Mouse (Mus musculus) liver, embryonic 15.5 days (tissue): ENCODE measurements at regions not wholly inside any gene's neighbourhood (a gene's known extent, or its start where the extent isn't known, plus 50 kb on each side); places are given as distances from the start of the nearest gene placed in this dataset.

Experiments
- ATAC-seq: fragments of 200-750 bp; cut with Nextera tagmentation; 2 replicates; pipeline ENCODE4 v1.8.0; 2017; ENCODE audit warnings: moderate number of reproducible peaks, mild to moderate bottlenecking, moderate library complexity; ENCODE audit not compliant: insufficient read depth
- H3K27ac ChIP-seq: fragments of 300-500 bp; sonication (generic); replicated peaks from 2 replicates; pipeline ENCODE4 v1.5.1; 2015; ENCODE audit warnings: mild to moderate bottlenecking, inconsistent platforms
- H3K27me3 ChIP-seq: fragments of 300-500 bp; sonication (generic); 2 replicates; pipeline ENCODE4 v1.6.1; 2015; ENCODE audit warnings: mild to moderate bottlenecking, inconsistent platforms
- H3K36me3 ChIP-seq: fragments of 300-500 bp; sonication (generic); replicated peaks from 2 replicates; pipeline ENCODE4 v1.6.1; 2015; ENCODE audit warnings: moderate library complexity, mild to moderate bottlenecking, inconsistent platforms
- H3K4me1 ChIP-seq: fragments of 300-500 bp; sonication (generic); replicated peaks from 2 replicates; pipeline ENCODE4 v1.6.1; 2015; ENCODE audit warnings: inconsistent platforms
- H3K4me2 ChIP-seq: fragments of 300-500 bp; sonication (generic); 2 replicates; pipeline ENCODE4 v1.6.1; 2015; ENCODE audit warnings: moderate library complexity, mild to moderate bottlenecking, inconsistent platforms
- H3K4me3 ChIP-seq: fragments of 300-500 bp; sonication (generic); replicated peaks from 2 replicates; pipeline ENCODE4 v1.5.1; 2015; ENCODE audit warnings: mild to moderate bottlenecking, inconsistent platforms
- H3K9ac ChIP-seq: fragments of 300-500 bp; sonication (generic); 2 replicates; pipeline ENCODE4 v1.6.1; 2015; ENCODE audit warnings: moderate library complexity, mild to moderate bottlenecking, inconsistent platforms
- H3K9me3 ChIP-seq: fragments of 300-500 bp; sonication (generic); replicated peaks from 2 replicates; pipeline ENCODE4 v1.6.1; 2016; ENCODE audit warnings: inconsistent platforms
- WGBS: fragments of 180-500 bp; shearing (Covaris S2); methylation state at CpG from one replicate; pipeline ENCODE4 v1.1.7; 2015; ENCODE audit warnings: mixed read lengths; ENCODE audit not compliant: insufficient replicate concordance; 5-methylcytosine and 5-hydroxymethylcytosine counted together

DNA sequence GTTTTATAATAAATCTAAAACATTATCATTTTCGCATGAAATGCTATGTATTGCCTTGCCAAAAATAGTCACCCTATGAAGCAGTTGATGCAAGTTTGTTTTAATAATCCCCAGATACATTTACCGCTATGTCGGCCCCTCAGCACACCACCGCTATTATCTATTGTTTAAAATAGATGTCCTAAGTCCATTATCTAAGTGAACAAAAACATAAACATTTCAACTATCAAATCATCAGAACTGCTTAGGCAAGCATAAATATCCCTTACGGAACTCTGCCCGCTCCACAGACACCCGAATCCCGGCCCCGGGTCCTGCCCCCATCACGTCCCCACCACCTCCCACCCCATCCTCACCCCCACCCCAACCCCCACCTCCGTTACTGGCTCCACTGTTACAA is 196.8 kb upstream of the Paip1 start:
- Histone ChIP-seq H3K36me3 (no peaks in the 10 kb centered on the region), H3K9me3 (no peaks in the 10 kb centered on the region), H3K4me1 (peaks cover 31% of the 10 kb centered on the region), H3K4me2 (peak overlapping the region; percentile 57; the same call in 1 of the 2 replicates), H3K27ac (peak overlapping the region; percentile 94), H3K9ac (no peak overlapping the region), H3K4me3 (no peak overlapping the region), H3K27me3 (no peaks in the 10 kb centered on the region)
- WGBS, result 74% methylated on average over 11 of the region's 11 CpGs
- ATAC-seq, result no peak

DNA sequence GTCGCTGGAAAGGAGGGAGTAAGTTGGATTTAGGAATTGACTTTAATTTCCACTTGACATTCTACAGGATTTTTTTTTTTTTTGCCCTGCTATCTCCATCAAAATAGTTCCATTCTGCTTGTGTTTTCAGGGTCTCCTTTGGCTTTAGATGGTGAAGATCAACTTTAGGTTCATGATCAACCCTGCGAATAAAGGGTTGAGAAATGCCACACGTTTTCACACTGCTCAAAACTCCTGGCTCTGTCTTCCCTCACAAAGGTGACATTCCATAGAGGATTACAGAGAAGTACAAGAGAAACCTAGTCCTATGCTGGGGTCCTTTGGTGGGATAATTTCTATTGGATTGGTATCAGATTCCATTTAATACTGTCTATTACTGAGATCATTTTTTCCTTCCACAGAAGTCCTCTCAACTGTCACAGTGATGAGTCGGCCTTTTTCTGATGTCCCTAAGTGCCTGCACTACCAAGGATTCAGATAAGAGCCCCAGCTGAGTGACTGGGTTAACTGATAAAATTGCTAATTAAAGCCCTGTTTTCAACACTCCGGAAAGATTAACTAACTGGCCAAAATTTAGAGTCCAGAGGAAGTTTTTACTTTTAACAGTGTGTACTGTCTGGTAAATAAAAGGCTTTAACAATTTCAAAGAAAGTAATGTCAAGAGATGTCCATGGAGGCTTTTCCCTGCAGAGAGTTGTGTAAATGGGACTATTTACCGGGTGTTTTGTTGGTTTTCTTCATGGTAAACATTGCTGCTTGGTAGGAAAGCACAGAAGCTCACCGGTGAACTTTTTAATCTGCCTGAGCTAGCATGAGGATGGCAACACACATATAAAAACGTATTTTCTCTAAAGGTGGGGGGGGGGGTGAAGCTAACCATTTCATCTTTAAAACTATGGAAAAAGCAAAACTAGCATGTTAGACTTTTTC is 196.0 kb upstream of the Paip1 start:
- Histone ChIP-seq H3K4me1 (peaks cover 31% of the 10 kb centered on the region), H3K27ac (peak overlapping the region; percentile 94), H3K9me3 (no peaks in the 10 kb centered on the region), H3K36me3 (no peaks in the 10 kb centered on the region), H3K9ac (peak overlapping the region; percentile 40; the same call in 1 of the 2 replicates), H3K27me3 (no peaks in the 10 kb centered on the region), H3K4me2 (peak overlapping the region; percentile 57), H3K4me3 (no peak overlapping the region)
- 23% methylated on average over 8 of the region's 8 CpGs for whole genome bisulfite sequencing
- peak; percentile 95 for ATAC-seq

DNA sequence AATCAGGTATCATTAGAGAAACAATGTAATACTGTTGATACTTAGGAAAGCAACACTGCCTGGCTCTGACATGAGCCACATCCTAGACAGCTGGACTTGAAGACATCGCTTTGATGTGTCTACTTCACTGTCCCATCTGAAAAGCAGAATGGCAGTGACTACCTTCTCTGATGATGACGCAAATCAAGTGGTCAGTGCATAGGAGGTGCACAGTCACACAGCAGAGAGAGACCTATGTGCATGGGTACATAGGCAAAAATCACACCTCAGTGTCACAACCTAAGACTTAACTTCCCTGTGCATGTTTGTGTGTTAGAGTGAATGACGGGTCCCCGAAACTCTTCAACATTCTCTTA is 195.4 kb upstream of the Paip1 start:
- Histone ChIP-seq H3K9me3 (no peaks in the 10 kb centered on the region), H3K4me3 (no peak overlapping the region), H3K36me3 (no peaks in the 10 kb centered on the region), H3K27me3 (no peaks in the 10 kb centered on the region), H3K4me2 (peak overlapping the region; percentile 57), H3K4me1 (peaks cover 31% of the 10 kb centered on the region), H3K9ac (0 out of 2 replicates have a peak overlapping the region, but pooled peaks have one; percentile 40), H3K27ac (peak overlapping the region; percentile 94)
- WGBS, result 76% methylated on average over 4 of the region's 4 CpGs
- ATAC-seq, result peak; percentile 31

DNA sequence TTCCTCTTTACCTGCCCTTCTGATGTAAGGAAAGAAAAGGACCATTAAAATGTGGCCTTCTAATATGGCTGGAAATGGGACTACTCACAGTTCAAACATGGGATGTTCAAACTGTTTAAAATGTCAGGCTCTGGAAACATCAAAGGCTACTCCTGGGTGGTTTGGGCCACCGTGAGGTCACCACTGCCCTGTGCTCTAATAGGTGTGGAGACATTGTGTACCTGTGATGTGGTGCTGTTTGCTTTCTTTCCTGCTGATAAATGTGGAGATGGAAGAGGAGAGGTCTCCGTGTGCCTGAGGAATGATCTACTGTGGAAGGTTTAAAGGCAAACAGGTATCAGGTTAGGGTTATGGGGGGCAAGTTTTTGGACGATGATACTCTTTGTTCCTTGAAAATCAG is 194.5 kb upstream of the Paip1 start:
- H3K4me2 ChIP-seq, result no peak overlapping the region
- 56% methylated on average over 3 of the region's 3 CpGs for WGBS
- peaks cover 31% of the 10 kb centered on the region for H3K4me1 ChIP-seq
- no peaks in the 10 kb centered on the region for H3K27me3 ChIP-seq
- H3K27ac ChIP-seq, result peak overlapping the region; percentile 94
- H3K9me3 ChIP-seq, result no peaks in the 10 kb centered on the region
- H3K36me3 ChIP-seq, result no peaks in the 10 kb centered on the region
- no peak overlapping the region for H3K4me3 ChIP-seq
- no peak overlapping the region for H3K9ac ChIP-seq
- ATAC-seq, result no peak

DNA sequence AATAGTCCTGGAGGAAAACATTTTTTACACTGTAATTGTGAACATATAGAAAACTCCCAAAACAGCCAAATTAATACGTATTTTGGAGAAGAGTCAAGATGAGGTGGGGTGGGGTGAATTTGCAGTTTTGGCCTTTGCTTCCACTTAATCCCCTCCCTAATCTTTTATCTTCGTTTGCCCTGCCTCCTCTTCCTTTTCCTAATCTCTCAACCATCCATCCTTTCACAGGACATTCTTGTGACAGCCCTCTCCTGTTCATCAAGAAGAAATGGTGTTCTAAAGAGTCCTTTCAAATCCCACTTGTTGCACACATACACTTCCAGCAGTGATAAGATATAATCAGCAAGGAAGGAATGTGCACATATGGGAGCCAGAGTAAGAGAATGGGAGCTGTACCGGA is 186.0 kb upstream of the Paip1 start:
- whole genome bisulfite sequencing, result 12% methylated on average over 3 of the region's 3 CpGs
- H3K27me3 ChIP-seq, result no peaks in the 10 kb centered on the region

DNA sequence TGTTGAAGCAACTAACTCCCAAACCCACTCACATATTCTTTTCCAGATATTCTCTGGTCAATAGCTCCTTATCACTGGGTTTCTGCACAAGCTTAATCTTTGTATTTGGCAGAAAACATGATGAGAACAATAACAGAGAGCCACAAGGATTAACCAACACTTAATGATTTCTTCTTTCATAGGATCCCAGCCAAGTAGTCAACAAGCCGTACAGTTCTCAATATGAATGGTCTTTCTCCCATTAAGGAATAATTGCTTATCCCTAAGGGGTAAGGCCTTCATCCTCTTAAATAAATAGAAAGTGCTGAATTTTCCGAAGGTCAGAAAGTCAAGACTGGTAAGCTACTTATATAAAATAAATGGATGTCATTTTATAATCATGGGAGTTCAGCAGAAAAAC is 181.3 kb upstream of the Paip1 start:
- peaks cover 8% of the 10 kb centered on the region for H3K4me1 ChIP-seq
- no peaks in the 10 kb centered on the region for H3K27me3 ChIP-seq
- no peak overlapping the region for H3K4me3 ChIP-seq
- WGBS, result 63% methylated on average over 2 of the region's 2 CpGs
- H3K27ac ChIP-seq, result no peak overlapping the region
- no peak overlapping the region for H3K9ac ChIP-seq
- no peaks in the 10 kb centered on the region for H3K36me3 ChIP-seq
- H3K9me3 ChIP-seq, result no peaks in the 10 kb centered on the region; the same call in 1 of the 2 replicates
- ATAC-seq, result no peak
- H3K4me2 ChIP-seq, result no peak overlapping the region

More for the DNA sequence above, 186.0 kb upstream of the Paip1 start:
- Histone ChIP-seq H3K4me2 (no peak overlapping the region), H3K4me1 (peaks cover 12% of the 10 kb centered on the region), H3K27ac (no peak overlapping the region), H3K4me3 (no peak overlapping the region), H3K36me3 (no peaks in the 10 kb centered on the region), H3K9ac (no peak overlapping the region), H3K9me3 (no peaks in the 10 kb centered on the region; the same call in 1 of the 2 replicates)
- 0 out of 2 replicates have a peak, but pooled peaks have one; percentile 29 for ATAC-seq

DNA sequence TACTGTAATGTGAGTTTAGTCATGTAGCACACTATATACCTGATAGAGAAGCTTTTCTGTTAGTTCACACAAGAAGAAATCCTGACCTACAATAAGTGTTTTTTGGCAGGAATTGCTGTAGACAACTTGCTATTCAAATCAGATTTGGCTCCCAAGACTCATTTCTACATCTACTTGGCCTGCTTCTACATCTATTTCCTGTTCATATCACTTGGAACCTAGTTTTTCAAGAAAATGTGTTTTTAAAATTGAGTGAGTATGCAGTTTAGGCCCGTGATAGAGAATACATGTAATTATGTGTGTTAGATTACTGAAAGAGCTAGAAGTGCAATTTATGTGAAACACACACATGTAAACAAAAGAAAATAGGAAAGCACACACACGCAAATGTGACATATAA is 176.4 kb upstream of the Paip1 start:
- H3K27ac ChIP-seq, result no peak overlapping the region
- no peak overlapping the region for H3K4me2 ChIP-seq
- no peak for ATAC-seq
- H3K9me3 ChIP-seq, result no peaks in the 10 kb centered on the region
- H3K27me3 ChIP-seq, result no peaks in the 10 kb centered on the region
- no peak overlapping the region for H3K4me3 ChIP-seq
- no peak overlapping the region for H3K9ac ChIP-seq
- 68% methylated on average over 2 of the region's 2 CpGs for WGBS
- H3K4me1 ChIP-seq, result no peaks in the 10 kb centered on the region
- no peaks in the 10 kb centered on the region for H3K36me3 ChIP-seq

DNA sequence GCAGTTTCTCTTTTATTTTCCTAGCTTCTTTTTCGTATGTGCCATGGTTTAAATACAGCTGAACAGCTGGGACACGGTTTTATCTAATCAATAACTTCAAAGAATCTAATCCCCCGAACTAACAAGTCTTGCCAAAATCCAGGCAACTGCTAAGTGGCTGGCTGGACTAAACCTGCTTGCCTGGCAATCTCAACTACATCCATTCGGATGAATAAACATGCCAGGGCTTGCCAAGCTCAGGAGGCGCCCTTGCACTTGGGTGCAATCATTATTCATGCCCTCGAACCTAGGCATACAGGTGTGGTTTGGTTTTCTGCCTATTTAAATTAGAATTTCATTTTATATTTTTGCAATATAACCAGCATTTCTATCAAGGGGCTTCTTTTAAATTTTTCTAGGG is 172.1 kb upstream of the Paip1 start:
- no peaks in the 10 kb centered on the region for H3K36me3 ChIP-seq
- H3K9ac ChIP-seq, result no peak overlapping the region
- ATAC-seq, result no peak
- WGBS, result 43% methylated on average over 6 of the region's 6 CpGs
- no peaks in the 10 kb centered on the region for H3K4me1 ChIP-seq
- H3K4me2 ChIP-seq, result no peak overlapping the region
- H3K27me3 ChIP-seq, result no peaks in the 10 kb centered on the region
- no peaks in the 10 kb centered on the region for H3K9me3 ChIP-seq
- H3K4me3 ChIP-seq, result no peak overlapping the region
- no peak overlapping the region for H3K27ac ChIP-seq

DNA sequence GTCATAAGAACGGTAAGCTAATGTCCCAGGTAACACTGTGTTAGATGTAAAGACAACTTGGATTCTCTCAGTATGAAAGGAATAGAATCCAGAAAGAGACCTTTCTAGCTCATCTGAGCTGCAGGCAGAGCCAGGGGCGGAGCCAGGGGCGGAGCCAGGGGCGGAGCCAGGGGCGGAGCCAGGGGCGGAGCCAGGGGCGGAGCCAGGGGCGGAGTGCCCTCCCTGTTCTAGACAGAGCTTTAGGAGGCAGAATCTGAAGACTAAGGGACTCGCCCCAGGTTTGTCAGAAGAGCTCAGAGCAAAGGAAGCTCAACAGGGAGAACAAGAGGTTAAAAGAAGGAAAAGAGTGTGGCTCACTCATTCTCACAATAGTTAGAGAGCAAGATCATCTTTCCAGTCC is 169.9 kb upstream of the Paip1 start:
- ATAC-seq, result peak; percentile 80

DNA sequence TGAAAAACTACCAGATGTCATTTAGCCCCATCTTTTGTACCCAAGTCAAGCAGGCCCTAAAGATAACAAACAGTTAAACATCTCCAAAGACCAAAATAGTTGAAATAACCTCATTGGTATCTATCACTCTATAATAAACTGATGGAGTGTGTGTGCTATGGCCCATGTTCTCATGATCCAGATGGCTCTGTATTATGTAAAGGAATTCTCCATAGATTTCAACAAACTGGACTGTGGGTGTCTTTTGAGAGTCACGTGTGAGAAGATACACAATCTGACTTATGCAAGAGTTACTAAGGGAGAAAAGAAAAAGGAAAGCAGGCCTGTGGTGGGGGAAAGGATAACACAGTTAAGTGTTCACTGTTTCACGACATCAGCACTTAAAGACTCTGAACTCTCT is 164.8 kb upstream of the Paip1 start:
- Histone ChIP-seq H3K27ac (no peak overlapping the region), H3K4me1 (no peaks in the 10 kb centered on the region), H3K9me3 (no peaks in the 10 kb centered on the region), H3K36me3 (no peaks in the 10 kb centered on the region), H3K27me3 (no peaks in the 10 kb centered on the region), H3K4me3 (no peak overlapping the region), H3K9ac (no peak overlapping the region), H3K4me2 (no peak overlapping the region)
- no peak for ATAC-seq
- WGBS, result 46% methylated on average over 2 of the region's 2 CpGs

More for the DNA sequence above, 169.9 kb upstream of the Paip1 start:
- H3K27ac ChIP-seq, result no peak overlapping the region
- H3K4me3 ChIP-seq, result no peak overlapping the region
- no peaks in the 10 kb centered on the region for H3K27me3 ChIP-seq
- no peaks in the 10 kb centered on the region for H3K36me3 ChIP-seq
- 53% methylated on average over 9 of the region's 9 CpGs for WGBS
- no peak overlapping the region for H3K9ac ChIP-seq
- H3K4me1 ChIP-seq, result no peaks in the 10 kb centered on the region
- no peak overlapping the region for H3K4me2 ChIP-seq
- H3K9me3 ChIP-seq, result no peaks in the 10 kb centered on the region

DNA sequence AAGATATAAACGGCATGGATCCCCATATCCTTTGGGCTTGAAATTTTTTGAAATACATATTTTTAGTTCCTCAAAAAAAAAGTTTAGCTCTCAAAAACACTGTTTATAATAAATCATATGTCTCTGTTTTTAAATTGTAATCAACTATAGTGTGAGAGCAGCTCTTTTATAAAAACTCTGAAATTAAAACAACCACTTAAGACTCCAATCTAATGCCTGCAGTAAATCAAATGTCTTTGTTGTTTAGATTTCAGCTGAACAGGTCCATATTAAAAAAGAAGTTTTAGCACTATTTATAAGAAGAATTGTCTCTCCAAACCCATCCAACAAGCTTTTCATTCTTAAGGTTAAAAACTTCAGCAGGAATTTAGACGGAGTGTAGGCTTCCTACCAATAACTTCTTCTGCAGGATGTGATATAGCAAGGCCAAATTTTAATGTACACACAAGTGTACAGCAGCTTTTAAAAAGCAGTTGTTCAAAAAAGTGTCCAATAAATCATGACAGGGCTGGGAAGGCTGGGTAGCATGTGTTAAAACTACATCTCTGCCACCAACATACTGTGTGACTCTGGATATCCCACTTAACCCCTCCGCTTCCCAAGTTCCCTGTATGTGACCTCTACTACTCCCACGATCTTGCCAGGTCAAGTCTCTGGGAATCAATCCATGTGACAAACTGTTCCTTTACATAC is 160.6 kb upstream of the Paip1 start:
- ATAC-seq, result no peak

More for the DNA sequence above, 160.6 kb upstream of the Paip1 start:
- H3K9ac ChIP-seq, result no peak overlapping the region
- no peaks in the 10 kb centered on the region for H3K9me3 ChIP-seq
- H3K36me3 ChIP-seq, result no peaks in the 10 kb centered on the region
- H3K27me3 ChIP-seq, result no peaks in the 10 kb centered on the region
- H3K4me2 ChIP-seq, result no peak overlapping the region
- H3K4me3 ChIP-seq, result no peak overlapping the region
- no peak overlapping the region for H3K27ac ChIP-seq
- H3K4me1 ChIP-seq, result no peaks in the 10 kb centered on the region
- 76% methylated on average over 4 of the region's 4 CpGs for WGBS
